Mouse (Mus musculus): Measurements from ENCODE around the gene Foxn3. TPM values are rescaled to one million over a fixed set of nuclear protein-coding genes. Genes with fewer than 3 reads are reported as not detected.

The Foxn3 gene
- polyA plus RNA-seq, 1 experiment from 2014 or later: 60.5 TPM

DNA sequence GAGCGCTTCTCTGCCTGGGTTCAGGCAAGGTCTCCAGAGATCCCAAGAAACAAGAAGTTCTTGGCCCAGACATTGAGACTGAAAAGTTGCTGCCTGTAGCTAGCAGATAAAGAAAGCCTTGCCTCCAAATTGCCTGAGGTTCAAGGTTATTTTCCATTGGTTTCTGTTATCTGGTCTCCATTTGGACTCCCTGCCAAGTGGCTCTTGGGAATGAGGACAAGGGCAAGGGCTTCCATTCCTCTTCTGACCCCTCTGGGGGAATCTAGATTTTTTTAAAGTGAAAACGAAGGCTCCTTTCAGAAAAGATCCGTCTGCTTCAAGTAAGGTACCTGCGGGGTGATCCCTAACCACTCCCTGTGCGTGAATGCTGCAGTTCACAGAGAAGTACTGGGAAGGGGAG, 130.0 kb downstream of the Foxn3 start:
- Histone ChIP-seq H3K4me3 (ENCODE audit: low read length) (no peak overlapping the region), H3K36me3 (ENCODE audit: control insufficient read depth, insufficient read depth, low read length) (no peaks in the 10 kb centered on the region), H3K9ac (ENCODE audit: low read depth, low read length) (no peak overlapping the region), H3K27ac (ENCODE audit: low read depth, low read length) (no peak overlapping the region), H3K9me3 (ENCODE audit: control insufficient read depth, low read length) (no peaks in the 10 kb centered on the region), H3K4me1 (ENCODE audit: control insufficient read depth, insufficient read depth, low read depth, low read length) (no peaks in the 10 kb centered on the region), H3K27me3 (replicated peaks; ENCODE audit: control insufficient read depth, insufficient read depth, low read length) (no peaks in the 10 kb centered on the region), H3K4me2 (ENCODE audit: low read length) (no peak overlapping the region)
- ATAC-seq: no peak
- WGBS: 87% methylated on average over 5 of the region's 5 CpGs

- Histone ChIP-seq H3K27me3 (replicated peaks; ENCODE audit: control insufficient read depth, insufficient read depth, low read length) (no peaks in the 10 kb centered on the region), H3K9me3 (ENCODE audit: control insufficient read depth, low read length) (no peaks in the 10 kb centered on the region), H3K9ac (ENCODE audit: low read depth, low read length) (no peak overlapping the region), H3K27ac (ENCODE audit: low read depth, low read length) (no peak overlapping the region), H3K4me1 (ENCODE audit: control insufficient read depth, insufficient read depth, low read depth, low read length) (no peaks in the 10 kb centered on the region), H3K4me3 (ENCODE audit: low read length) (no peak overlapping the region), H3K4me2 (ENCODE audit: low read length) (no peak overlapping the region), H3K36me3 (ENCODE audit: control insufficient read depth, insufficient read depth, low read length) (no peaks in the 10 kb centered on the region)
- ATAC-seq: no peak
- WGBS: 79% methylated on average over 6 of the region's 6 CpGs
Observed at GRCm38 (mm10) chr12:99431541-99431940, 131.8 kb downstream of the Foxn3 start.

DNA sequence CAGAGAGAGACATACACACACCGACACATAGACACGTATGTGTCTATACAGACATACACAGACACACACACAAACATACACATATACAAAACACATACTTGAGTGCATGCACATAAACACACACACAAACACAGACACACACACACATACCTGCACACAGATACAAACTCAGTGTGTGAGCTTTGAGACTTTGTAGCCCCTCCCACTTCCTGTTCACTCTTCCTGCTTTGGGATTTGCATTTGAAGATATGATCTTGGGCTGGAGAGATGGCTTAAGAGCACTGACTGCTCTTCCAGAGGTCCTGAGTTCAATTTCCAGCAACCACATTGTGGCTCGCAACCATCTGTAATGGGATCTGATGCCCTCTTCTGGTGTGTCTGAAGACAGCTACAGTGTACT, 132.4 kb downstream of the Foxn3 start:
- WGBS: 98% methylated on average over 3 of the region's 3 CpGs
- H3K4me2 ChIP-seq (ENCODE audit: low read length): no peak overlapping the region
- H3K4me1 ChIP-seq (ENCODE audit: control insufficient read depth, insufficient read depth, low read depth, low read length): no peaks in the 10 kb centered on the region
- H3K9ac ChIP-seq (ENCODE audit: low read depth, low read length): no peak overlapping the region
- H3K27ac ChIP-seq (ENCODE audit: low read depth, low read length): no peak overlapping the region
- H3K27me3 ChIP-seq (replicated peaks; ENCODE audit: control insufficient read depth, insufficient read depth, low read length): no peaks in the 10 kb centered on the region
- H3K4me3 ChIP-seq (ENCODE audit: low read length): no peak overlapping the region
- no peaks in the 10 kb centered on the region for H3K9me3 ChIP-seq (ENCODE audit: control insufficient read depth, low read length)
- H3K36me3 ChIP-seq (ENCODE audit: control insufficient read depth, insufficient read depth, low read length): no peaks in the 10 kb centered on the region
- ATAC-seq: no peak

DNA sequence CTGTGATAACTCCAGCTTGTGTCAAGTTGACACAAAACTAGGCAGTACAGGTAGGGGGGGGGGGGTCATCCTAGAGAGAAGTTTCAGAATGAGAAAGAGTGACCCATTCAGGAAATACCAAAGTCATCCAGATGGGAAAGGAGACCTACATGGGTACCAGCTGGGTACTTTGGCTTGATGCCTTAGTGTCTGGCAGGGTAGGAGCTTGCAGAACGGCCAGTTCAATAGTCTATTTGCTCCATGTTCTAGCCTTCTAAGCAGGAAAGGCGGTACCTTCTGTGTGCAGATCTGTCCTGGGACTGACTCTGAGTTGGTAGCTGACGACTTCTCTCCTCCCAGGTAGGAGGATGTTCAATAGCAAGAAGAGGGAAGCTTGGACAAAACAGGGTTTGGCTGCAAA, 134.3 kb downstream of the Foxn3 start:
- Histone ChIP-seq H3K4me3 (ENCODE audit: low read length) (no peak overlapping the region), H3K4me1 (ENCODE audit: control insufficient read depth, insufficient read depth, low read depth, low read length) (no peaks in the 10 kb centered on the region), H3K4me2 (ENCODE audit: low read length) (no peak overlapping the region), H3K9me3 (ENCODE audit: control insufficient read depth, low read length) (no peaks in the 10 kb centered on the region), H3K36me3 (ENCODE audit: control insufficient read depth, insufficient read depth, low read length) (no peaks in the 10 kb centered on the region), H3K27ac (ENCODE audit: low read depth, low read length) (no peak overlapping the region), H3K9ac (ENCODE audit: low read depth, low read length) (no peak overlapping the region), H3K27me3 (replicated peaks; ENCODE audit: control insufficient read depth, insufficient read depth, low read length) (no peaks in the 10 kb centered on the region)
- no peak for ATAC-seq
- 78% methylated on average over 3 of the region's 3 CpGs for WGBS

- no peaks in the 10 kb centered on the region for H3K4me1 ChIP-seq (ENCODE audit: control insufficient read depth, insufficient read depth, low read depth, low read length)
- H3K36me3 ChIP-seq (ENCODE audit: control insufficient read depth, insufficient read depth, low read length): no peaks in the 10 kb centered on the region
- no peak overlapping the region for H3K4me3 ChIP-seq (ENCODE audit: low read length)
- no peaks in the 10 kb centered on the region for H3K27me3 ChIP-seq (replicated peaks; ENCODE audit: control insufficient read depth, insufficient read depth, low read length)
- no peak overlapping the region for H3K9ac ChIP-seq (ENCODE audit: low read depth, low read length)
- H3K27ac ChIP-seq (ENCODE audit: low read depth, low read length): no peak overlapping the region
- no peaks in the 10 kb centered on the region for H3K9me3 ChIP-seq (ENCODE audit: control insufficient read depth, low read length)
- 69% methylated on average over 14 of the region's 14 CpGs for WGBS
- ATAC-seq: no peak
- no peak overlapping the region for H3K4me2 ChIP-seq (ENCODE audit: low read length)
Observed at GRCm38 (mm10) chr12:99426207-99426916, 137.0 kb downstream of the Foxn3 start.

DNA sequence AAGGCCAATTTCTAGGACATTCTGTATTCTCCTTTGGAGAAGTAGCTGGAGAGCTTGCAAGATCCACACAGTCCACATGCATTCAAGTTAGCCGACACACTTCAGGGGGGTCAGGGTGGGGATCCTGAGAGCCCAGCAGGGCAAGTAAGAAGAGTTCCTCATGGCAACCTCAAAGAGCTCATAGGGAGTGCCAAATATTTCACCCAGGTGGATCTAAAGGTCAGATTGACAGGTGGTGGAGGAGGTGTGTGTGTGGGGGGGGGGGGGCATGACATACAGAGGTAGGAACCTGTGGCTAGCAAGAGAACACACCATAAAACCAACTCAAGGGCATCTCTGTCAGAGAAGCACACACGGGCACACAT, 144.0 kb downstream of the Foxn3 start:
- H3K4me2 ChIP-seq (ENCODE audit: low read length): no peak overlapping the region
- no peak for ATAC-seq
- H3K4me3 ChIP-seq (ENCODE audit: low read length): no peak overlapping the region
- no peaks in the 10 kb centered on the region for H3K27me3 ChIP-seq (replicated peaks; ENCODE audit: control insufficient read depth, insufficient read depth, low read length)
- no peaks in the 10 kb centered on the region for H3K4me1 ChIP-seq (ENCODE audit: control insufficient read depth, insufficient read depth, low read depth, low read length)
- WGBS: 88% methylated on average over 2 of the region's 2 CpGs
- no peaks in the 10 kb centered on the region for H3K36me3 ChIP-seq (ENCODE audit: control insufficient read depth, insufficient read depth, low read length)
- H3K9ac ChIP-seq (ENCODE audit: low read depth, low read length): no peak overlapping the region
- H3K27ac ChIP-seq (ENCODE audit: low read depth, low read length): no peak overlapping the region
- no peaks in the 10 kb centered on the region for H3K9me3 ChIP-seq (ENCODE audit: control insufficient read depth, low read length)

- no peak overlapping the region for H3K27ac ChIP-seq (ENCODE audit: low read depth, low read length)
- no peak for ATAC-seq
- 85% methylated on average over 7 of the region's 7 CpGs for WGBS
Observed at GRCm38 (mm10) chr12:99418476-99419395, 144.6 kb downstream of the Foxn3 start.

GRCm38 (mm10) chr12:99417885-99418284, 145.5 kb downstream of the Foxn3 start:
- Histone ChIP-seq H3K4me3 (ENCODE audit: low read length) (no peak overlapping the region), H3K4me2 (ENCODE audit: low read length) (no peak overlapping the region), H3K27ac (ENCODE audit: low read depth, low read length) (no peak overlapping the region), H3K27me3 (replicated peaks; ENCODE audit: control insufficient read depth, insufficient read depth, low read length) (no peaks in the 10 kb centered on the region), H3K4me1 (ENCODE audit: control insufficient read depth, insufficient read depth, low read depth, low read length) (no peaks in the 10 kb centered on the region), H3K36me3 (ENCODE audit: control insufficient read depth, insufficient read depth, low read length) (no peaks in the 10 kb centered on the region), H3K9me3 (ENCODE audit: control insufficient read depth, low read length) (no peaks in the 10 kb centered on the region), H3K9ac (ENCODE audit: low read depth, low read length) (no peak overlapping the region)
- no peak for ATAC-seq
- 86% methylated on average over 9 of the region's 9 CpGs for WGBS

More at GRCm38 (mm10) chr12:99418476-99419395, 144.6 kb downstream of the Foxn3 start:
- Histone ChIP-seq H3K36me3 (ENCODE audit: control insufficient read depth, insufficient read depth, low read length) (no peaks in the 10 kb centered on the region), H3K27me3 (replicated peaks; ENCODE audit: control insufficient read depth, insufficient read depth, low read length) (no peaks in the 10 kb centered on the region), H3K9me3 (ENCODE audit: control insufficient read depth, low read length) (no peaks in the 10 kb centered on the region), H3K4me1 (ENCODE audit: control insufficient read depth, insufficient read depth, low read depth, low read length) (no peaks in the 10 kb centered on the region), H3K4me2 (ENCODE audit: low read length) (no peak overlapping the region), H3K4me3 (ENCODE audit: low read length) (no peak overlapping the region), H3K9ac (ENCODE audit: low read depth, low read length) (no peak overlapping the region)

DNA sequence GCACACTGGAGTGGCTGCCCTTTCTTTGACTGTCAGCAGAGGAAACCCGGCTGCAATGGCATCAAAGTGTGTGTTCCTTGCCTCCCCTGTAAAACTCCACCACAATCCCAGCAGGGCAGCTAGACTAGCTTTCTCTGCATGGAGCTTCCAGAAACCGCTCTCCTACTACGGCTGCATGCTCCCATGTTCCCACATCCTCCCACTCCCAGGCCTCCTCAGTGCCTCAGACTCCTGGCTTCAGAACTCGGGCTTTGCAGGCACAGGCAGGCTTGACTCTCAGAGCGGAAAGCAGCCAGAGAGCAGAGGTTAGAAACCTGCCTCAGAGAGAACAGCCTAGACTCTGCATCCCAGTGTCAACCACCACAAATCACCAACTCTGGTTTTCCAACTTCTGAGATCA, 147.8 kb downstream of the Foxn3 start:
- 57% methylated on average over 5 of the region's 5 CpGs for WGBS
- no peaks in the 10 kb centered on the region for H3K36me3 ChIP-seq (ENCODE audit: control insufficient read depth, insufficient read depth, low read length)
- no peaks in the 10 kb centered on the region for H3K9me3 ChIP-seq (ENCODE audit: control insufficient read depth, low read length)
- no peak overlapping the region; the same call in 1 of the 2 replicates for H3K9ac ChIP-seq (ENCODE audit: low read depth, low read length)
- no peaks in the 10 kb centered on the region for H3K4me1 ChIP-seq (ENCODE audit: control insufficient read depth, insufficient read depth, low read depth, low read length)
- ATAC-seq: no peak
- H3K27me3 ChIP-seq (replicated peaks; ENCODE audit: control insufficient read depth, insufficient read depth, low read length): no peaks in the 10 kb centered on the region
- H3K4me3 ChIP-seq (ENCODE audit: low read length): no peak overlapping the region
- no peak overlapping the region for H3K4me2 ChIP-seq (ENCODE audit: low read length)
- H3K27ac ChIP-seq (ENCODE audit: low read depth, low read length): no peak overlapping the region
